Mouse (Mus musculus) gastrocnemius, adult 2 months (tissue): ENCODE results near the gene Olfr1179. TPM values are rescaled to one million over a fixed set of nuclear protein-coding genes. Genes with fewer than 3 reads are reported as not detected.
"Not testable (repeated sequence)": the region's sequence is repeated elsewhere in the genome, so short reads cannot be mapped to it uniquely, and the experiment has no call there.

Source experiments
- DNase-seq: peaks from one replicate; pipeline ENCODE4 v3.0.0; 2022
- H3K27ac ChIP-seq: fragments of 200-600 bp; 2 replicates; pipeline ENCODE4 v1.8.1; 2022; ENCODE audit warnings: mild to moderate bottlenecking
- H3K4me3 ChIP-seq: fragments of 200-600 bp; 2 replicates; pipeline ENCODE4 v1.8.1; 2022; ENCODE audit warnings: mild to moderate bottlenecking, moderate library complexity
- CTCF ChIP-seq: fragments of 200-600 bp; IDR thresholded peaks from 2 replicates; pipeline ENCODE4 v1.8.1; 2022; ENCODE audit warnings: antibody characterized with exemption, mild to moderate bottlenecking, moderate library complexity
- intact Hi-C: fragments of 180-260 bp; cut with DNase I; formaldehyde crosslinking; loops from one replicate; pipeline ENCODE4 v1.15.1; 2025
- long read RNA-seq, 2 experiments: library from polyadenylated mRNA; stranded (forward); transcript quantifications; one replicate each; pipeline ENCODE4 v2.0.0; 2021
- total RNA-seq, 2 experiments: library from RNA; stranded (reverse); gene quantifications; 2 replicates each; pipeline ENCODE4 v1.2.3; 2021

Gene Olfr1179
- not detected for total RNA-seq
- long read RNA-seq, experiment 1: 0 reads
- long read RNA-seq, experiment 2: 0 reads

DNA sequence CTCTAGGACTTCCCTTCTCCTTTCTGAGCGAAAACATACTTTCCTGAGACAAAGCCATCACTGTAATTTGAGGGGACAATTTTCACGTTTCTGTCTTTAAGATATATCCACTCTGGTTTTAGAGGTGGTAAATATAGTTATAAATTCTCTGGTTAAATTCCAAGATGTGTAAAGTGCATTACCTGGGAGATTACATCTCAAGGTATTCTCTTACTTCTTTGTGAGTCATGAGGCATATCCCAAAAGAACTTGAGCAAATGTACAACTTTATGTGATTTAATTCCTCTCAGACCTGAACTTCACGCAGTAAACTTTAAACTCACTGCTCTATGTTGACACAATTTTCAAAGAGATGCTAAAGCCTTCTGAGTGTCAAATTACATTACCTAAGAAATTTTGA is at the start of gene Olfr1179:
Gene Olfr1179 (minus strand): TSS at position 101 of the 400 bp plus-strand sequence.
- intact Hi-C loops: no loop called here
- DNase-seq: no peak
- Histone ChIP-seq H3K4me3 (no peak within 1 kb of the TSS), H3K27ac (no peak within 1 kb of the TSS)
- TF ChIP-seq CTCF: no peak

DNA sequence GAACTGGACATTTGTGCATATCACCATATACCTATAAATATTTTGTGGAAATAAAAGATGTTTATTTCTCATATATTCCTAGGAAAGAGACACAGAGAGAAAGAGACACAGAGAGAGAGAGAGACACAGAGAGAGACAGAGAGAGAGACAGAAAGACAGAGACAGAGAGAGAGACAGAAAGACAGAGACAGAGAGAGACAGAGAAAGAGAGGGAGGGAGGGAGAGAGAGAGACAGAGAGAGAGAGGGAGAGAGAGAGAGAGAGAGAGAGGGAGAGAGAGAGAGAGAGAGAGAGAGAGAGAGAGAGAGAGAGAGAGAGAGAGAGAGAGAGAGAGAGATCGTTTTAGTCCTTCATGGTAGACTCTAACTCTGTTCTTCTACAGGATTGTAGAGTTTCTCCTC is 48.3 kb upstream of the Olfr1179 start, which contains the start of gene Olfr1183:
Gene Olfr1183 (plus strand): TSS at position 301 of the 400 bp plus-strand sequence.
- DNase-seq, intact Hi-C loops, H3K27ac ChIP-seq, H3K4me3 ChIP-seq: not testable (repeated sequence)

DNA sequence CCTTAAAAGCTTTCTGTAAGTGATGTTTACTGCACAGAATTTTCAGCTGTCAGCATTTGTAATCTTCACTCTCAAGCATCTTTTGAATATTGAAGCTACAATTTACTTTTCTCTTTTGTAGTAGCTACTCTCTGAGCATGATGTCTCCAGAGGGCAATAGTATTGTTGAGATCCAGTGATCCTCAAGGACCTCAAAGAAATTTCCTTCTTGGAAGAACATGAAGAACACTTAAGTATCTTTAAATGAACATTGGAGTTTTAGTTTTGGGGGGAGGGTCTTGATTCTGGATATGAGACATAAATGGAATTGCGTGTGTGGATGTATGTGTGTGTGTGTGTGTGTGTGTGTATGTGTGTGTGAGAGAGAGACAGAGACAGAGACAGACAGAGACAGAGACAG is 42.8 kb upstream of the Olfr1179 start, which contains the start of gene Gm13757:
Gene Gm13757 (minus strand): TSS at position 101 of the 400 bp plus-strand sequence.
- no peak within 1 kb of the TSS for H3K4me3 ChIP-seq
- TF ChIP-seq CTCF: no peak
- intact Hi-C loops: no loop called here
- no peak for DNase-seq
- no peak within 1 kb of the TSS for H3K27ac ChIP-seq

- TF ChIP-seq CTCF: no peak
- intact Hi-C loops: no loop called here
- no peak for DNase-seq
Observed at GRCm38 (mm10) chr2:88426071-88426470, 19.8 kb upstream of the Olfr1179 start, which contains the start of gene Olfr1181. Gene Olfr1181 (minus strand): TSS chr2:88426171.

DNA sequence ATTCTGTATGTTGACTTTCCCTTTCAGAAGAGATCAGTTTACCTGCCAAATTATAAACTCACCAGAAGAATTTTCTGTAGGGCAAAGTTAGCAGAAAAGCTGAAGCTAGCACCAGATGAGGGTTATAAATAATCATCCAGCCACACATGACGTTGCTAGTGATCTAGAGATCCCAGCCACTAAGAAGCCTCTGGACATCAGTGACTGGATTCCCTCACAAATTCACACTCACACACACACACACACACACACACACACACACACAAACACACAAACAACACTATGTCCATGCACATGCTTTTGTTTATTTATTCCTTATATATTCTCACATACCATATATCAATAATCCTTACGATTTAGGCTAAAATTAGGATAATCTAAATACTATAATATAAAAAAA is 12.8 kb upstream of the Olfr1179 start, which contains the start of gene Olfr1180:
Gene Olfr1180 (minus strand): TSS at position 101 of the 400 bp plus-strand sequence.
- Histone ChIP-seq H3K27ac (no peak within 1 kb of the TSS), H3K4me3 (no peak within 1 kb of the TSS)
- intact Hi-C loops: no loop called here
- TF ChIP-seq CTCF: no peak
- DNase-seq: no peak

More at GRCm38 (mm10) chr2:88426071-88426470, 19.8 kb upstream of the Olfr1179 start, which contains the start of gene Olfr1181:
- Histone ChIP-seq H3K4me3 (no peak within 1 kb of the TSS), H3K27ac (no peak within 1 kb of the TSS)

- DNase-seq: no peak
- TF ChIP-seq CTCF: no peak
- intact Hi-C loops: no loop called here
- no peak within 1 kb of the TSS for H3K27ac ChIP-seq
- H3K4me3 ChIP-seq: no peak within 1 kb of the TSS
Observed at GRCm38 (mm10) chr2:88386762-88387161, 19.5 kb downstream of the Olfr1179 start, which contains the start of gene Olfr1178. Gene Olfr1178 (plus strand): TSS chr2:88387062.

DNA sequence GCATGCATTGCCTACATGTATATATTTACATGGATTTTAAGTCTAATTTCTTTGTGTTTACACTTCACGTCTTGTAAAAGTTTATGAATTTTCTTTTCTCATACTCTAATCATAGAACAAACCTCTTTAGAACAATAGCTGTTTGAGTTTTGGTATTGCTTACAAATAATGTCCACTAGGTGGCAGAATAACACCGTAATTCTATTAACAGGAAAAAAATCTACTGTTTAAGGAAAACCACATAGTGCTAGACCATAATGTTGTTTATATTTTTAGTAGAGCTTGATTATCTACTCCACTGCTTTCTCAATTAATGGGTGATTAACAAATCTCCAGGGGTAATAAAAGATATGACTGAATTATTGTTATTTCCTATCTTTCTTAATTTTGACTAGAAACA is 49.9 kb downstream of the Olfr1179 start:
- intact Hi-C loops: no loop called here
- no peak overlapping the region for H3K4me3 ChIP-seq
- peak; percentile 61 for TF ChIP-seq CTCF
- H3K27ac ChIP-seq: no peak overlapping the region
- DNase-seq: no peak

Other genes with a start within 250 kb of the Olfr1179 start
- gene Olfr1168, start 224.6 kb downstream of the Olfr1179 start, total RNA-seq: not detected
- not detected for gene Olfr1170, start 178.1 kb downstream of the Olfr1179 start, total RNA-seq
- not detected for gene Olfr1173, start 126.6 kb downstream of the Olfr1179 start, total RNA-seq
- gene Olfr1174-ps, start 91.3 kb downstream of the Olfr1179 start, total RNA-seq: not detected
- not detected for gene Olfr1175-ps, start 79.2 kb downstream of the Olfr1179 start, total RNA-seq
- not detected for gene Olfr1176, start 69.7 kb downstream of the Olfr1179 start, total RNA-seq
- not detected for gene Olfr1177-ps, start 60.0 kb downstream of the Olfr1179 start, total RNA-seq
- gene Olfr1178, start 19.4 kb downstream of the Olfr1179 start, total RNA-seq: not detected
- not detected for gene Olfr1180, start 12.7 kb upstream of the Olfr1179 start, total RNA-seq
- gene Olfr1181, start 19.7 kb upstream of the Olfr1179 start, total RNA-seq: not detected
- gene Gm13757, start 42.7 kb upstream of the Olfr1179 start, total RNA-seq: not detected
- gene Olfr1183, start 48.4 kb upstream of the Olfr1179 start, total RNA-seq: not detected
- gene Olfr1184, start 77.1 kb upstream of the Olfr1179 start, total RNA-seq: not detected
- gene Olfr1185-ps1, start 86.9 kb upstream of the Olfr1179 start, total RNA-seq: not detected
- gene Olfr1186, start 112.1 kb upstream of the Olfr1179 start, total RNA-seq: not detected
- not detected for gene Olfr1188, start 150.5 kb upstream of the Olfr1179 start, total RNA-seq
- not detected for gene Olfr1189, start 180.0 kb upstream of the Olfr1179 start, total RNA-seq
- gene Olfr1191-ps1, start 234.1 kb upstream of the Olfr1179 start, total RNA-seq: not detected
- not detected for gene Olfr1192-ps1, start 242.1 kb upstream of the Olfr1179 start, total RNA-seq